Mouse (Mus musculus) lung, adult 2 months (tissue): ENCODE data around the gene Phldb1. TPM values are rescaled to one million over a fixed set of nuclear protein-coding genes. Genes with fewer than 3 reads are reported as not detected.

ENCODE experiments used
- DNase-seq: peaks from one replicate; pipeline ENCODE4 v3.0.0; 2022
- H3K4me1 ChIP-seq: fragments of 200-500 bp; 2 replicates; pipeline ENCODE4 v1.6.1; 2011; ENCODE audit warnings: low read length; ENCODE audit not compliant: control insufficient read depth, insufficient read depth
- H3K4me3 ChIP-seq: fragments of 200-500 bp; replicated peaks from 2 replicates; pipeline ENCODE3; 2011; ENCODE audit warnings: low read depth, mild to moderate bottlenecking, control low read depth, low read length; ENCODE audit errors: extremely low read depth
- CTCF ChIP-seq: fragments of 200-500 bp; IDR thresholded peaks from 2 replicates; pipeline ENCODE4 v1.5.1; 2011; ENCODE audit warnings: mild to moderate bottlenecking, low read length, control low read depth; ENCODE audit not compliant: insufficient read depth
- POLR2A ChIP-seq: fragments of 200-500 bp; IDR thresholded peaks from 2 replicates; pipeline ENCODE4 v1.6.1; 2011; ENCODE audit warnings: low read depth, mild to moderate bottlenecking, control low read depth, low read length, borderline replicate concordance; ENCODE audit errors: extremely low read depth
- WGBS: fragments of 180-500 bp; shearing (Covaris S2); methylation state at CpG from one replicate; pipeline ENCODE4 v1.1.7; 2018; 5-methylcytosine and 5-hydroxymethylcytosine counted together
- polyA plus RNA-seq: library from polyadenylated mRNA; depleted of rRNA; stranded (reverse); fragments of >200 nt; gene quantifications from 2 replicates; pipeline ENCODE4 v1.2.3, GENCODE M21; 2012

The Phldb1 gene
- polyA plus RNA-seq, 1 experiment, result 87.6 TPM

DNA sequence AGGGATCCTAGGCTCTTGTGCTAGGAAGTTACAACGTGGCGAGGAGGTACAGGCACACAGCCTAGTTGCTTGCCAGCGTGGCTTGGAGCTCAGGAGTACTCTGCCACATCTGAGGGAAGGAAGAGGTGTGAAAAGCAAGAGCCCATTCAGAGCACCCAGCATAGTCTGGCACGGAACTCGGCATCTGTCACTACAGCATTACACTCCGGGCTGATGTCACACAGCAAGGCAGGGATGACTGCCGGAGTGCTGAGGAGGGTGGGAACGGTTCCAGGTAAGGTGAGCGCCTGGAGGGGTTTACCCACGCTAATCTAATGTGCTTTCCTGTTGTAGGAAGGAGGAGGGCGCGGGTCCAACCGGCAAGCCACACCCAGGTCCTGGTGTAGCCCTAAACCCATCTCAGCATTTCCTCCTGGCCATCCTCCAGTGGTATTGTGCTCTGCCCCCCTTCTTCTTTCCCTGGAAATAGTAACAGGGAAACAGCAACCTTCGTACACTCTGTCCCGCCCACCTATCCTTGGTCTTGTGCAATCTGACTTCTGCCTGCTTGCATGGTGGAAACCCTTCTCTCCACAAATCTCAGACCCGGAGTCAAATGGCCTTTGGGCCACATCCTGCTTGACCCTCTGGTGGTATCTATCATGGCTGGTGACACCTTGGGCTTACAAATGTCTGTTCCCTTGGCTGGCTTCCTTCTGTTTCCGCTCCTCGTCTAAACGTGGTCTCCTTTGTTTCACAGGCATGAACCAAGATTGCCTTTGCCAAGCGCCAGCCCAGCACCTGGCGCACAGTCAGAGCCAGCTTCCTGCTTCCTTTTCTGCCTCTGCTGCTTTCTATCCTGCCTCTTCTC, 43.1 kb downstream of the Phldb1 start:
- WGBS, result 22% methylated on average over 21 of the region's 21 CpGs
- TF ChIP-seq POLR2A (no peak), CTCF (no peak)
- H3K4me3 ChIP-seq, result no peak overlapping the region
- H3K4me1 ChIP-seq, result peaks cover 12% of the 10 kb centered on the region
- DNase-seq, result peak; percentile 70

DNA sequence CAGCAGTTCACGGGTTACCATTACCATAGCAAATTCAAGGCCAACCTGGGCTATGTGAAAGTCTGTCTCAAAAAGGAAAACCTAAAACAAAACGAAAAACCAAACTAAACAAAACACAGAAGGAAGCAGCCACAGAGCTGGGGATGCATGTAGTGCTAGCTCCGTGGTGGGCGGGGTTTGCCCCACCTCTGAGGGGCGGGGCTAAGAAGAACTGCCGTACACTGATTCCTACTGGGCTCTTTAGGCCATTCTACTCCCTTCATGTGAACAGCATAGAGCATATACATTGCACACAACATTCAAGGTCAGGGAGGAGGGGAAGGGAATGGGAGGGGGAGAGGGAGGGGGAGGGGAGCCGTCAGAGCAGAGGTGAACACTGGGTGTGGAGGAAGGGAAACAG, 44.4 kb downstream of the Phldb1 start:
- peaks cover 15% of the 10 kb centered on the region for H3K4me1 ChIP-seq
- no peak overlapping the region for H3K4me3 ChIP-seq
- DNase-seq, result no peak
- WGBS, result 28% methylated on average over 7 of the region's 7 CpGs
- TF ChIP-seq POLR2A (no peak), CTCF (no peak)

DNA sequence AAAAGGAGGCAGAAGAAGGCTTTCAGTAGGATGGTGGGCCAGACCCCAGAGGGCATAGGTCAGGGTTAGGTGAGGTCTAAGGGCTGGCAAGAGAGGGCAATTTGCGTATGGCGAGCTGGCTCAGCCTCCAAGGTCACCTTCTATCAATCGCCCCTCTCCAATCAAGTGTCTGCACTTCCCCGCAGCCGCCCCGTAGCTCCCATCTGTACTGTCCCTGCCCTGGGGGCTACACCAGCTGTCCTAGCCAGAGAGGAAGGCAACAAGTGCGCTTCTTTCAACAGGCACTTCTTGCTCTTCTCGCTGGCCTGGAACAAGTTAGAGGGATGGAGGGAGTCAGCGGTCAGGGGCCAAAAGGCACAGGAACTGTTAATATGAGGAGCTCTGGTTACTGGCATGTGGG, 47.0 kb downstream of the Phldb1 start:
- no peak for DNase-seq
- Histone ChIP-seq H3K4me1 (peaks cover 17% of the 10 kb centered on the region), H3K4me3 (no peak overlapping the region)
- 92% methylated on average over 9 of the region's 9 CpGs for WGBS
- TF ChIP-seq POLR2A (no peak), CTCF (no peak)

DNA sequence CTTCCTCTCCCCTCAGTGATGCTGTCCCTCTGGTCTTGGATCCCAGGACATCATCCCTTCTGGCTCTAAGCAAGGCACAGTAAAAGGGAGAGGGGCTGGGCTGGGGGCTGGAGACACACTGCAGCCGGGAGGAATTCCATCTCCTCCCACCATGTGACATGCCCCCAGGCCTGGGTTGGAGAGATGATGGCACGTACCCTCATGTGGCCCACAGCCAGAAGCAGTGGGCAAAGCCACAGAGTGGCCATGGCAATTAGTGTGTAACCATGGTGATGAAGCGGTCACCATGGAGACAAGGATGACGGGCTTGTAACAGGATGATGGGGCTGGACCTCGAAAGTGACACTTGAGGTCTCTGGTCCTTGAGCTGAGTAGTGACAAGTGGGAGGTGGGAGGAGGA, 48.4 kb downstream of the Phldb1 start:
- Histone ChIP-seq H3K4me3 (no peak overlapping the region), H3K4me1 (peaks cover 13% of the 10 kb centered on the region)
- no peak for DNase-seq
- no peak for TF ChIP-seq POLR2A
- TF ChIP-seq CTCF, result no peak
- WGBS, result 73% methylated on average over 5 of the region's 5 CpGs

DNA sequence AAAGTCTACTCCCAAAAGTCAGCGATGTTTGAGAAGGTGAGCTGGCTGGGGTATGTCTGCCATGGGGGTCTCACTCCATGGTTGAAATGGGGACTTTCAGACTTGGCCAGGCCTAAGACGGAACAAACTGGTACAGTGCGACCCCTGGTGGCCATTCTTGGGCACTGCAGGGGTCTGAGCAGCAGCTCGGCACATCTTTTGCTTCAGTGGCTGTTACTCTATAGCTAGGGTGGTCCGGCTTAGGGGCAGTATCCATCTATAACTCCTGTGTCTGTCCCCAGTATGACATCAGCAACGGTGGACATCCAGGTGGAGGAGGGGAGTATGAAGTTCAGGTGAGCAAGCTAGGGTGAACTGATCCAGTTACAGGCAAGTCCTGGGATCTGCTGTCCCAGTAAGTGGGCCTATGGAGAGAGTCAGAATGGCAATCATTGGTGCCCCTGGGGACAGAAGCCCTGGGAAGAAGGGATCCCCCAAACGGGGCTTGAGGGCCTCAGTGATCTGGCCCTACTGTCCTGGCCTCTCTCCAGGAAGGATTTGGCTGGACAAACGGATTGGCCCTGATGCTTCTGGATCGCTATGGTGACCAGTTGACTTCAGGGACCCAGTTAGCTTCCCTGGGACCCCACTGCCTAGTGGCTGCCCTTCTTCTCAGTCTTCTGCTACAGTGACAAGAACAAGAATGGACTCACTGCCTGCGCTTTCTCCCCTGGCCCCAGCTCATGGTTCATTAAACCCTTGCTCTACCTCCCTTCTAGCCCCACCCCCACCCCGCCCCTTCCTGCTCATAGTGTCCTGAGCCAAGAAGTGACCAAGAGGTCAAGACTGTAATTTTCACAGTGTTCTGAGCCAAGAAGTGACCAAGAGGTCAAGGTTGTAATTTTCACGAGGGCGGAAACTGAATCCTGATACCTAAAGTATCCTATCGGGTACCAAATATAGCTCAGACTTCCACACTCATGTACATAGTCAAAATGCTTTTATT, 49.4 kb downstream of the Phldb1 start:
- no peak overlapping the region for H3K4me3 ChIP-seq
- TF ChIP-seq CTCF (peak; percentile 96), POLR2A (no peak)
- 25% methylated on average over 14 of the region's 14 CpGs for WGBS
- peak; percentile 72 for DNase-seq
- peaks cover 5% of the 10 kb centered on the region for H3K4me1 ChIP-seq

DNA sequence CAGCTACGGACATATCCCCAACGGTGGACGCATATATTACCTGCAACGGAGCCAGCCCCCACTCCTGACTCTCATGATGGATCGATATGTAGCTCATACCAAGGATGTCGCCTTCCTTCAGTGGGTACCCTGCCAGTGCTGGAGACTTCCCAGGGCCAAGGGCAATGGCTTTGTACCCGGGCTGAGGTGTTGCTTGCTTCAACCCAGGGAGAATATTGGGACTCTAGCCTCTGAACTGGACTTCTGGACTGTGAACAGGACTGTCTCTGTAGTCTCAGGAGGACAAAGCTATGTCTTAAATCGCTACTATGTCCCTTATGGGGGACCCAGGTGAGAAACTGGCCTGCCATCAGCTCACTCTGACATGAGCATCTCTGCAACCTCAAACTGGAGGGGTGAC, 52.0 kb downstream of the Phldb1 start:
- DNase-seq, result no peak
- H3K4me3 ChIP-seq, result no peak overlapping the region
- TF ChIP-seq POLR2A (no peak), CTCF (no peak)
- peaks cover 5% of the 10 kb centered on the region for H3K4me1 ChIP-seq
- 86% methylated on average over 8 of the region's 8 CpGs for WGBS

DNA sequence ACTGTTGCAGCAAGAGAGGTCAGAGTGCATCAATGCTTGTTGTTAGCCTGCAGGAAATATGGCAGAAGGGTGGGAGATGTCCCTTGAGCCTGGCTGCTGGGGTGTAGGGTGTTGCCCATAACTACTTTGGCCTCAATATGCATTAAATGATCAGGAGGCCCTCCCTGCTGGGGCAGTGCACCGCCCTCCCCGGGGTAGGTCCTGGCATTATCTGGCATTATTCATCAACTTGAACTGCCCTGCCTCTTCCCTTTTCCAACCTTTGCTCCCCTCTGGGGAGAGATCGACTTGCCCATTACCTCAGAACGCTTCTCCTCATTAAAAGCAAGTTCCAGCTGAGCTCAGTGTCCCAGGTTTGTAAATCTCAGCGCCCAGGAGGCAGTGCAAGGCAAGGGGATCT, 55.4 kb downstream of the Phldb1 start:
- H3K4me3 ChIP-seq, result no peak overlapping the region
- no peak for TF ChIP-seq CTCF
- no peak for TF ChIP-seq POLR2A
- 77% methylated on average over 5 of the region's 5 CpGs for WGBS
- no peak for DNase-seq
- no peaks in the 10 kb centered on the region for H3K4me1 ChIP-seq

DNA sequence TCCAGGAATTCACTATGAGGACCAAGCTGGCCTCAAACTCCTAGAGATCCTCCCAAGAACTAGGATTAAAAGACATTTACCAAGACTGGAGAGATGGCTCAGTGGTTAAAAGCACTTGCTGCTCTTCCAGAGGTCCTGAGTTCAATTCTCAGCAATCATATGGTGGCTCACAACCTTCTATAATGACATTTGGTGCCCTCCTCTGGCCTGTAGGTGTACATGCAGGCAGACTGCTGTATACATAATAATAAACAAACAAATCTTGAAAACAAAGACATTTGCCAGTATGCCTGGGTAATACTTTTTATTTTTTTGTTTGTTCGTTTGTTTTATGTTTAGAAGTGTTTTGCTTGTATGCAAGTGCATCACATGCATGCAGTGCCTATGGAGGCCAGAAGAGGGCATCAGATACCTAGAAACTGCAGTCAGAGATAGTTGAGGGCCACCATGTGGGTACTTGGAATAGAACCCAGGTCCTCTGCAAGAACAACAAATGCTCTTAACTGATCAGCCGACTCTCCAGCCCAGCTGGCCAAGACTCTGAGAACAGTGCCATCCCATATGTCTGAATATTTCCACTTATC, 56.6 kb downstream of the Phldb1 start:
- TF ChIP-seq POLR2A, result no peak
- TF ChIP-seq CTCF, result no peak
- H3K4me1 ChIP-seq, result no peaks in the 10 kb centered on the region
- WGBS, result 88% methylated on average over 2 of the region's 2 CpGs

DNA sequence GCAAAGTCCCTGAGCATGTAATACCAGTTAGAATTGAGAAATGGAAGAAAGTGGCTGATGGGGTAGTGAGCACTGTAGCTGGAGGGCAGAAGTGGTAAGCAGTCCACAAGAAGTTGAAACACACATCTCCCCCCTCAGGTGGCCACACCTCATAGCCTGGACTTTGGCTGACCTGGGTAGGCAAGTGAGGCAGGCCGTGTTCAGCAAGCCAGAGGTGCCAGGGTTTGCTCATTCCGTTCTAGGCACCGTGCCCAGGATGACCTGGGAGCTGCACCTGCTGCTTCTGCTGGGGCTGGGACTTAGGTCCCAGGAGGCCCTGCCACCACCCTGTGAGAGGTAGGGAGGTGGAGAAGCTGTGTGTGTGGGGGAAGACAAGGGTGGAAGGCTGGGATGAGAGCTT, 62.0 kb downstream of the Phldb1 start, which contains the start of gene Treh:
Gene Treh (plus strand): TSS at position 229 of the 400 bp plus-strand sequence.
- Histone ChIP-seq H3K4me1 (no peaks in the 10 kb centered on the region), H3K4me3 (no peak within 1 kb of the TSS)
- 87% methylated on average over 3 of the region's 3 CpGs for WGBS
- TF ChIP-seq CTCF (no peak), POLR2A (no peak)
- no peak for DNase-seq

More for the DNA sequence above, 56.6 kb downstream of the Phldb1 start:
- no peak for DNase-seq
- no peak overlapping the region for H3K4me3 ChIP-seq
